Mouse (Mus musculus) intestine, embryonic 15.5 days (tissue): Measurements from ENCODE around the gene Zfp462. TPM values are rescaled to one million over a fixed set of nuclear protein-coding genes. Genes with fewer than 3 reads are reported as not detected.
A peak's percentile ranks its signal among the peaks of the same experiment; 100 is the strongest.

Experiments
- ATAC-seq: fragments of 200-750 bp; cut with Nextera tagmentation; 2 replicates; pipeline ENCODE4 v1.8.0; 2017; ENCODE audit warnings: moderate TSS enrichment, moderate library complexity
- H3K27ac ChIP-seq: fragments of 300-500 bp; sonication (generic); 2 replicates; pipeline ENCODE4 v1.5.1; 2015; ENCODE audit warnings: mild to moderate bottlenecking, inconsistent platforms
- H3K27me3 ChIP-seq: fragments of 300-500 bp; sonication (generic); replicated peaks from 2 replicates; pipeline ENCODE4 v1.6.1; 2015; ENCODE audit warnings: inconsistent platforms
- H3K36me3 ChIP-seq: fragments of 300-500 bp; sonication (generic); 2 replicates; pipeline ENCODE4 v1.6.1; 2015; ENCODE audit warnings: inconsistent platforms
- H3K4me1 ChIP-seq: fragments of 300-500 bp; sonication (generic); replicated peaks from 2 replicates; pipeline ENCODE4 v1.6.1; 2015; ENCODE audit warnings: inconsistent platforms
- H3K4me2 ChIP-seq: fragments of 300-500 bp; sonication (generic); replicated peaks from 2 replicates; pipeline ENCODE4 v1.6.1; 2015; ENCODE audit warnings: mild to moderate bottlenecking, inconsistent platforms
- H3K4me3 ChIP-seq: fragments of 300-500 bp; sonication (generic); replicated peaks from 2 replicates; pipeline ENCODE4 v1.5.1; 2015; ENCODE audit warnings: inconsistent platforms
- H3K9ac ChIP-seq: fragments of 300-500 bp; sonication (generic); 2 replicates; pipeline ENCODE4 v1.6.1; 2015; ENCODE audit warnings: inconsistent platforms
- H3K9me3 ChIP-seq: fragments of 300-500 bp; sonication (generic); 2 replicates; pipeline ENCODE4 v1.6.1; 2016; ENCODE audit warnings: inconsistent platforms
- WGBS: fragments of 180-500 bp; shearing (Covaris S2); methylation state at CpG from one replicate; pipeline ENCODE4 v1.1.7; 2015; 5-methylcytosine and 5-hydroxymethylcytosine counted together
- polyA plus RNA-seq: library from polyadenylated mRNA; unstranded; fragments of >200 nt; fragmentation: Nextera tagmentation; extraction: Ambion mirVana; gene quantifications from 2 replicates; pipeline ENCODE4 v1.2.1, GENCODE M21; 2015

Gene Zfp462
- polyA plus RNA-seq, 1 experiment from 2014 or later: 2.8 TPM

DNA sequence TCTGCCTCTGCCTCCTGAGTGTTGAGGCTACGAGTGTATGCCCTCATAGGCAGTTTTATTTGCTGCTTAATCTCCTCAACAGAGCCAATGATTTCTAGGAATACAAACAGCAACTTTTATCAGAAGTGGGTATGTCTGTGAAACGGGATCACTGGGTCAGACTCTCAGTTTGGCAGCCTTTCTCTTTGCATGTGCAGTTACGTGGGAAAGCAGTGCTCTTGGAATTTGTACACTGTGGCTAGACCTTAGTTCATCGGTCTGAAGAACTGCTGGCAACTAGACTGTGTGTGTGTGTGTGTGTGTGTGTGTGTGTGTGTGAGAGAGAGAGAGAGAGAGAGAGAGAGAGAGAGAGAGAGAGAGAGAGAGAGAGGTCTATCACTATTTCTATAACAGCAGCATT lies 15.9 kb downstream of the Zfp462 start:
- Histone ChIP-seq H3K4me2 (no peak overlapping the region), H3K9ac (no peak overlapping the region), H3K27me3 (no peaks in the 10 kb centered on the region), H3K4me3 (no peak overlapping the region), H3K4me1 (peaks cover 9% of the 10 kb centered on the region), H3K36me3 (no peaks in the 10 kb centered on the region), H3K27ac (no peak overlapping the region), H3K9me3 (no peaks in the 10 kb centered on the region)
- ATAC-seq: no peak
- WGBS: 60% methylated on average over 4 of the region's 4 CpGs

- H3K36me3 ChIP-seq: no peaks in the 10 kb centered on the region
- H3K27me3 ChIP-seq: no peaks in the 10 kb centered on the region
- WGBS: 89% methylated on average over 4 of the region's 4 CpGs
- H3K4me3 ChIP-seq: no peak overlapping the region
- H3K9ac ChIP-seq: no peak overlapping the region
- no peak overlapping the region for H3K27ac ChIP-seq
- no peak for ATAC-seq
- H3K4me2 ChIP-seq: no peak overlapping the region
- no peaks in the 10 kb centered on the region for H3K9me3 ChIP-seq
- H3K4me1 ChIP-seq: peaks cover 21% of the 10 kb centered on the region
Measured at GRCm38 (mm10) chr4:54962141-54962540, 17.3 kb downstream of the Zfp462 start.

DNA sequence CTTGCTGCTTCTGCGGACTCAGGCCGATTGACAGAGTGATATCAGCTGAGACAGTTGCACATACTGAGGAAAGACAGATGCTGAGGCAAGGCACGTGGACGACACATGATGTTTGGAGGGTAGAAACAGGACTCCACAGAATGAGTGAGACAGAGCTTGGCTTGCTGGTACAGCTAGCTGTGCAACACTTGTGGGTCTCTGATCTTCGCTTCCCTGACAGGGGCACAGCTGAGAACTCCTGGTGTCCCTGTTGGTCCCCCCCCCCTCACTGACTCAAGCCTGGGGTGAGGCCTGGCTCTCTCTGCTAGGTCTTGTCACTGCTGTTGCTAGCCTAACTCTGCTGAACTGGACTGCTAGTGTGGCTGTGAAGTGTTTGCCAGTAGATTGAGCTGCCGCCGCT lies 18.7 kb downstream of the Zfp462 start:
- no peak overlapping the region for H3K27ac ChIP-seq
- H3K9me3 ChIP-seq: no peaks in the 10 kb centered on the region
- no peak overlapping the region for H3K4me2 ChIP-seq
- H3K4me1 ChIP-seq: peaks cover 28% of the 10 kb centered on the region
- WGBS: 76% methylated on average over 7 of the region's 7 CpGs
- ATAC-seq: no peak
- H3K4me3 ChIP-seq: no peak overlapping the region
- no peaks in the 10 kb centered on the region for H3K27me3 ChIP-seq
- H3K36me3 ChIP-seq: no peaks in the 10 kb centered on the region
- no peak overlapping the region for H3K9ac ChIP-seq

GRCm38 (mm10) chr4:54965169-54965695 lies 20.4 kb downstream of the Zfp462 start:
- Histone ChIP-seq H3K9me3 (no peaks in the 10 kb centered on the region), H3K9ac (no peak overlapping the region), H3K27ac (no peak overlapping the region), H3K4me1 (peaks cover 28% of the 10 kb centered on the region), H3K4me3 (no peak overlapping the region), H3K27me3 (no peaks in the 10 kb centered on the region), H3K36me3 (no peaks in the 10 kb centered on the region), H3K4me2 (no peak overlapping the region)
- no peak for ATAC-seq
- WGBS: 63% methylated on average over 9 of the region's 9 CpGs

- peak overlapping the region; percentile 4 for H3K27ac ChIP-seq
- H3K36me3 ChIP-seq: no peaks in the 10 kb centered on the region
- H3K9me3 ChIP-seq: no peaks in the 10 kb centered on the region
- WGBS: 35% methylated on average over 17 of the region's 17 CpGs
- no peak overlapping the region for H3K9ac ChIP-seq
- peaks cover 25% of the 10 kb centered on the region for H3K4me1 ChIP-seq
- H3K4me2 ChIP-seq: peak overlapping the region; percentile 45
- peak overlapping the region; percentile 12 for H3K4me3 ChIP-seq
- peak; percentile 67 for ATAC-seq
- no peaks in the 10 kb centered on the region for H3K27me3 ChIP-seq
Measured at GRCm38 (mm10) chr4:54966161-54966806, 21.4 kb downstream of the Zfp462 start.

DNA sequence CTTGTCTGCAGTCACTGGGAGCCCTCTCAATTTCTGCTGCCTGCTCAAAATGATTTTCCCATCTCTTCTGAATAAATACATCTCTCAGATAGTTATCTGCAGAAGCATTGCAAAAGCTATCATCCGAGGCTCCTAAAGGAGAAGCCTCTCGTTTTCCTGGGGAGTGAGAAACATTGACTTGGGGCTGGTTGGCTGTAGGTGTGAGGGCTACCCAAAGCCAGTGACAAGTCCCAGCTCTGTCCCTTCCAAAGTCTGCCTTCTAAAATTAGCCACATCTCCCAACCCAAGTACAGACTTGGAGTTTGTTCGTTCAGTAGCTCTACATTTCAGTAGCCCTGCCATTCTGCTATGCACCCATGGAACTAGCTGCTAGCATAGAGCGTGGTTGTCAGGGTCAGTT lies 22.3 kb downstream of the Zfp462 start:
- no peak overlapping the region for H3K4me3 ChIP-seq
- H3K27me3 ChIP-seq: no peaks in the 10 kb centered on the region
- H3K9me3 ChIP-seq: no peaks in the 10 kb centered on the region
- H3K9ac ChIP-seq: no peak overlapping the region
- no peaks in the 10 kb centered on the region for H3K36me3 ChIP-seq
- 77% methylated on average over 4 of the region's 4 CpGs for WGBS
- H3K27ac ChIP-seq: no peak overlapping the region
- H3K4me2 ChIP-seq: no peak overlapping the region
- H3K4me1 ChIP-seq: peaks cover 25% of the 10 kb centered on the region
- no peak for ATAC-seq

DNA sequence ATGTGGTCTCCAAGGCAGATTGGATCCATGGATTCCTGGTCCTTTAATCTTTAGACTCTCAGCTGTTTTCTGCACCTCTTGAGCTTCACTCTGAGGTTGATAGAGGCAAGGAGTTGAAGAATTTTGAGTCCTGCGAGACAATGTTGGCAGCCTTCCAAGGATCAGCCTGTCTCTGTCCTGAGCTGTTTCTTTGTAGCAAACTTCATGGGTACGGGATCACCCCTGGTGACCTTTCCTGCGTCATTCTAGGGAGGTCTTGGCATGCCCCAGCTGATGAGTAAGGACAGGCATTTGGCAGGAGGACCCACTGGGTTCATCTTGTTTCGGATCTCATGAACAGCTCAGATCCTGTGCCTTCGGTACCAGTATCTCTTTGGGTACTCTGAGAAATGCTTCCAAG lies 22.9 kb downstream of the Zfp462 start:
- ATAC-seq: no peak

GRCm38 (mm10) chr4:54969671-54970295 lies 24.9 kb downstream of the Zfp462 start:
- ATAC-seq: peak; percentile 24; the same call in 1 of the 2 replicates
- Histone ChIP-seq H3K9ac (no peak overlapping the region), H3K4me3 (no peak overlapping the region), H3K36me3 (no peaks in the 10 kb centered on the region), H3K4me2 (no peak overlapping the region), H3K27me3 (no peaks in the 10 kb centered on the region), H3K27ac (no peak overlapping the region), H3K4me1 (peaks cover 25% of the 10 kb centered on the region), H3K9me3 (no peaks in the 10 kb centered on the region)
- WGBS: 79% methylated on average over 12 of the region's 12 CpGs

More for the DNA sequence above, 22.9 kb downstream of the Zfp462 start:
- 60% methylated on average over 5 of the region's 5 CpGs for WGBS
- Histone ChIP-seq H3K4me3 (no peak overlapping the region), H3K4me1 (peaks cover 25% of the 10 kb centered on the region), H3K9me3 (no peaks in the 10 kb centered on the region), H3K4me2 (no peak overlapping the region), H3K9ac (no peak overlapping the region), H3K36me3 (no peaks in the 10 kb centered on the region), H3K27me3 (no peaks in the 10 kb centered on the region), H3K27ac (no peak overlapping the region)

DNA sequence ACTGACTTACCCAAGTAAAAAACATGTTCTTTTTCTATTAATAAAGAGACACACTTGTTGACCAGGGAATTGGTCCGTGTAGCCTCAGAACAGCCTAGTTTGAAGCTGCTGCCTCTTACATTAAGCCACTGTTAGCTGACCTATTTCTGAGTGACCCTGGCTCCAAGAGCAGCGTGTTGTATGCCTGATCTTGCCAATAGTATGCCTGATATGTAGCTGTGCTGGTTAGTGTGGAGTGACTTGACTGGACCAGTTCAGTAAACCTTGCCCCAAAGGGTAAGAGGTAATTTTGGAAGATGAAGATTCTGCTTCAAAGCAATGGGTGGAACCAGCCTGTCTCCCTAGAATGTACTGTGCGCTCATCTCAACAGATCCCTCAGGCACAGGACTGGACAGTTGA lies 26.5 kb downstream of the Zfp462 start:
- Histone ChIP-seq H3K36me3 (no peaks in the 10 kb centered on the region), H3K27ac (no peak overlapping the region), H3K27me3 (no peaks in the 10 kb centered on the region), H3K9ac (no peak overlapping the region), H3K4me3 (no peak overlapping the region), H3K9me3 (no peaks in the 10 kb centered on the region), H3K4me1 (peaks cover 13% of the 10 kb centered on the region), H3K4me2 (no peak overlapping the region)
- ATAC-seq: no peak
- 93% methylated on average over 3 of the region's 3 CpGs for WGBS

GRCm38 (mm10) chr4:54972096-54972495 lies 27.2 kb downstream of the Zfp462 start:
- no peak overlapping the region for H3K4me3 ChIP-seq
- H3K27ac ChIP-seq: no peak overlapping the region
- ATAC-seq: no peak
- WGBS: 86% methylated on average over 4 of the region's 4 CpGs
- H3K9me3 ChIP-seq: no peaks in the 10 kb centered on the region
- H3K27me3 ChIP-seq: no peaks in the 10 kb centered on the region
- no peaks in the 10 kb centered on the region for H3K36me3 ChIP-seq
- H3K9ac ChIP-seq: no peak overlapping the region
- no peak overlapping the region for H3K4me2 ChIP-seq
- peaks cover 7% of the 10 kb centered on the region; the same call in 1 of the 2 replicates for H3K4me1 ChIP-seq

- no peak overlapping the region for H3K4me3 ChIP-seq
- peaks cover 4% of the 10 kb centered on the region; the same call in 1 of the 2 replicates for H3K4me1 ChIP-seq
- H3K9ac ChIP-seq: no peak overlapping the region
- H3K9me3 ChIP-seq: no peaks in the 10 kb centered on the region
- peak overlapping the region; percentile 11; the same call in 1 of the 2 replicates for H3K27ac ChIP-seq
- 0 out of 2 replicates have a peak overlapping the region, but pooled peaks have one; percentile 11 for H3K4me2 ChIP-seq
- H3K36me3 ChIP-seq: no peaks in the 10 kb centered on the region
- ATAC-seq: peak; percentile 88
- WGBS: 52% methylated on average over 8 of the region's 8 CpGs
- no peaks in the 10 kb centered on the region for H3K27me3 ChIP-seq
Measured at GRCm38 (mm10) chr4:54972827-54973560, 28.1 kb downstream of the Zfp462 start.

- Histone ChIP-seq H3K4me3 (no peak overlapping the region), H3K4me2 (no peak overlapping the region), H3K9me3 (no peaks in the 10 kb centered on the region), H3K27ac (no peak overlapping the region), H3K9ac (no peak overlapping the region), H3K4me1 (peaks cover 9% of the 10 kb centered on the region; the same call in 1 of the 2 replicates), H3K27me3 (no peaks in the 10 kb centered on the region), H3K36me3 (no peaks in the 10 kb centered on the region)
- 54% methylated on average over 13 of the region's 13 CpGs for WGBS
- ATAC-seq: peak; percentile 58; the same call in 1 of the 2 replicates
Measured at GRCm38 (mm10) chr4:54979771-54980472, 35.1 kb downstream of the Zfp462 start.
